Mouse (Mus musculus) heart, embryonic 11.5 days (tissue): ENCODE data around the gene Sema3b. TPM values are rescaled to one million over a fixed set of nuclear protein-coding genes. Genes with fewer than 3 reads are reported as not detected.

Experiments
- ATAC-seq: fragments of 200-750 bp; cut with Nextera tagmentation; replicated peaks from 2 replicates; pipeline ENCODE4 v1.8.0; 2017; ENCODE audit warnings: moderate library complexity; ENCODE audit not compliant: insufficient number of reproducible peaks, low FRiP score, low TSS enrichment
- H3K27ac ChIP-seq: fragments of 300-500 bp; sonication (generic); 2 replicates; pipeline ENCODE4 v1.5.1; 2014; ENCODE audit warnings: mild to moderate bottlenecking, low read depth, low read length
- H3K27me3 ChIP-seq: fragments of 300-500 bp; sonication (generic); 2 replicates; pipeline ENCODE4 v1.6.1; 2014; ENCODE audit warnings: mild to moderate bottlenecking, low read length, mixed read lengths; ENCODE audit not compliant: control insufficient read depth, insufficient read depth
- H3K36me3 ChIP-seq: fragments of 300-500 bp; sonication (generic); 2 replicates; pipeline ENCODE4 v1.6.1; 2014; ENCODE audit warnings: mild to moderate bottlenecking, low read length, moderate library complexity, mixed read lengths; ENCODE audit not compliant: control insufficient read depth, insufficient read depth
- H3K4me1 ChIP-seq: fragments of 300-500 bp; sonication (generic); 2 replicates; pipeline ENCODE4 v1.6.1; 2014; ENCODE audit warnings: low read length; ENCODE audit not compliant: control insufficient read depth, insufficient read depth
- H3K4me2 ChIP-seq: fragments of 300-500 bp; sonication (generic); 2 replicates; pipeline ENCODE4 v1.6.1; 2014; ENCODE audit warnings: mild to moderate bottlenecking, moderate library complexity
- H3K4me3 ChIP-seq: fragments of 300-500 bp; sonication (generic); 2 replicates; pipeline ENCODE4 v1.5.1; 2014; ENCODE audit warnings: low read depth, low read length
- H3K9ac ChIP-seq: fragments of 300-500 bp; sonication (generic); 2 replicates; pipeline ENCODE4 v1.6.1; 2014; ENCODE audit warnings: mild to moderate bottlenecking, low read depth, low read length, moderate library complexity
- H3K9me3 ChIP-seq: fragments of 300-500 bp; sonication (generic); replicated peaks from 2 replicates; pipeline ENCODE4 v1.6.1; 2016; ENCODE audit warnings: low read length; ENCODE audit not compliant: control insufficient read depth
- WGBS: fragments of 180-500 bp; shearing (Covaris S2); extraction: QIAGEN DNeasy Blood & Tissue Kit; methylation state at CpG from one replicate; pipeline ENCODE4 v1.1.7; 2014; ENCODE audit not compliant: insufficient replicate concordance; 5-methylcytosine and 5-hydroxymethylcytosine counted together
- polyA plus RNA-seq: library from polyadenylated mRNA; unstranded; fragments of >200 nt; fragmentation: Nextera tagmentation; extraction: Ambion mirVana; gene quantifications from 2 replicates; pipeline ENCODE4 v1.2.1, GENCODE M21; 2014

The Sema3b gene
- polyA plus RNA-seq, 1 experiment from 2014 or later = 5.1 TPM

- peaks cover 25% of the 10 kb centered on the region; the same call in 1 of the 2 replicates for H3K27me3 ChIP-seq
- no peaks in the 10 kb centered on the region for H3K36me3 ChIP-seq
- H3K4me1 ChIP-seq = peaks cover 51% of the 10 kb centered on the region
- peak overlapping the region; percentile 8; the same call in 1 of the 2 replicates for H3K4me3 ChIP-seq
- no peak overlapping the region for H3K27ac ChIP-seq
- no peaks in the 10 kb centered on the region for H3K9me3 ChIP-seq
- WGBS = 34% methylated on average over 23 of the region's 23 CpGs
- ATAC-seq = no peak
- peak overlapping the region; percentile 34; the same call in 1 of the 2 replicates for H3K9ac ChIP-seq
- peak overlapping the region; percentile 47 for H3K4me2 ChIP-seq
Measured at GRCm38 (mm10) chr9:107605041-107605661, 3.9 kb downstream of the Sema3b start.

GRCm38 (mm10) chr9:107603251-107603650 lies 5.8 kb downstream of the Sema3b start:
- H3K4me3 ChIP-seq = no peak overlapping the region
- peaks cover 39% of the 10 kb centered on the region for H3K4me1 ChIP-seq
- WGBS = 77% methylated on average over 6 of the region's 6 CpGs
- peaks cover 38% of the 10 kb centered on the region for H3K27me3 ChIP-seq
- no peak overlapping the region for H3K27ac ChIP-seq
- H3K4me2 ChIP-seq = no peak overlapping the region
- no peak overlapping the region for H3K9ac ChIP-seq
- no peaks in the 10 kb centered on the region for H3K9me3 ChIP-seq
- no peaks in the 10 kb centered on the region for H3K36me3 ChIP-seq
- no peak for ATAC-seq

- peak overlapping the region; percentile 46; the same call in 1 of the 2 replicates for H3K9ac ChIP-seq
- no peaks in the 10 kb centered on the region for H3K9me3 ChIP-seq
- ATAC-seq = no peak
- H3K27ac ChIP-seq = no peak overlapping the region
- H3K36me3 ChIP-seq = no peaks in the 10 kb centered on the region
- H3K4me1 ChIP-seq = peaks cover 35% of the 10 kb centered on the region
- peaks cover 38% of the 10 kb centered on the region for H3K27me3 ChIP-seq
- peak overlapping the region; percentile 31; the same call in 1 of the 2 replicates for H3K4me2 ChIP-seq
- no peak overlapping the region for H3K4me3 ChIP-seq
- 8% methylated on average over 10 of the region's 10 CpGs for WGBS
Measured at GRCm38 (mm10) chr9:107602068-107602648, 6.9 kb downstream of the Sema3b start.

GRCm38 (mm10) chr9:107601275-107601674 lies 7.8 kb downstream of the Sema3b start:
- no peak overlapping the region for H3K9ac ChIP-seq
- peaks cover 34% of the 10 kb centered on the region for H3K4me1 ChIP-seq
- no peaks in the 10 kb centered on the region for H3K36me3 ChIP-seq
- no peak overlapping the region for H3K4me3 ChIP-seq
- no peaks in the 10 kb centered on the region for H3K9me3 ChIP-seq
- H3K27ac ChIP-seq = no peak overlapping the region
- no peak for ATAC-seq
- peaks cover 38% of the 10 kb centered on the region for H3K27me3 ChIP-seq
- H3K4me2 ChIP-seq = no peak overlapping the region
- WGBS = 84% methylated on average over 11 of the region's 11 CpGs

DNA sequence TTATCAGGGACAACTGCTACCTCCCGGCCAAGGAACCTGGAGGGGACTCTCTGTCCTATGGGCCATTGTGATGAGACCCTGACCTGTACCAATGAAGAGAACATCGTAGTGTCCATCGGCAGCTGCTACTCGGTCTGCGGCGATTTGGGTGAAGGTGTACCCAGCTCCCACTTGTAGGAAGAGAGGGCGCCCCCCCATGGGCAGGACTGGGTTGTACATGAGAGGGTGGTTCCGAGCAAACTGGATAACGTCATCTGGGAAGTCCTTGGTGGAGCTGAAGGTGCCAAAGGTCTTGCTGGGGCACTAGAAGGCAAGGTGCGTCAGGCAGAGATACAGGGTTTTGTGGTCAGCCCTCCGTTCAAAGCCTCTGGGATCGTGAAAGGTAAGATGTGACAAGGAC lies 8.3 kb downstream of the Sema3b start:
- Histone ChIP-seq H3K4me1 (peaks cover 39% of the 10 kb centered on the region), H3K27me3 (peaks cover 36% of the 10 kb centered on the region), H3K9ac (no peak overlapping the region), H3K27ac (no peak overlapping the region), H3K36me3 (no peaks in the 10 kb centered on the region), H3K9me3 (no peaks in the 10 kb centered on the region), H3K4me3 (no peak overlapping the region), H3K4me2 (no peak overlapping the region)
- ATAC-seq = no peak
- WGBS = 73% methylated on average over 12 of the region's 12 CpGs

- Histone ChIP-seq H3K9me3 (no peaks in the 10 kb centered on the region), H3K36me3 (no peaks in the 10 kb centered on the region), H3K27ac (no peak overlapping the region), H3K9ac (no peak overlapping the region), H3K4me1 (peaks cover 33% of the 10 kb centered on the region), H3K4me3 (no peak overlapping the region), H3K27me3 (peaks cover 32% of the 10 kb centered on the region), H3K4me2 (no peak overlapping the region)
- WGBS = 59% methylated on average over 14 of the region's 14 CpGs
- no peak for ATAC-seq
Measured at GRCm38 (mm10) chr9:107599842-107600241, 9.2 kb downstream of the Sema3b start.

- ATAC-seq = no peak
- Histone ChIP-seq H3K9me3 (no peaks in the 10 kb centered on the region), H3K36me3 (no peaks in the 10 kb centered on the region), H3K4me2 (no peak overlapping the region), H3K4me3 (no peak overlapping the region), H3K4me1 (peaks cover 29% of the 10 kb centered on the region), H3K27me3 (peaks cover 31% of the 10 kb centered on the region), H3K9ac (no peak overlapping the region), H3K27ac (no peak overlapping the region)
- 73% methylated on average over 9 of the region's 9 CpGs for WGBS
Measured at GRCm38 (mm10) chr9:107599433-107599832, 9.6 kb downstream of the Sema3b start.

DNA sequence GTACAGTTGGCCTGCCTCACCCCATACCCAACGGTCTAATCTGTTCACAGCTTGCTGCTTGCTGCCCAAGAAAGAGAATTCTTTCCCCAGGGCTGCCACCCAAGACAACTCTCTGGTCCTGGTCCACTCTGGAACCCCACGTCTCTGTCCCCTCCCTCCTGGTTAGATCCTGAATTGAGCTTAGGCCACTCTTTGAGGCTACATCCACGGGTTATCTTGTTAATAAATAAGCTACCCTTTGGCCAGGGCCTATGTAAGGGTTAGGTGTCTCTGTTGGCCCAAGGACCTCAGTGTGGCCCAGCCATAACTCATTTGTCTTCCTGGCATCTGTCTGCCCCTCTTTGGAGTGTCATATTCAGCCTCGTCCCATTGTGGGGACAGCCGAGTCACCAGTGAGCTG lies 10.6 kb downstream of the Sema3b start:
- H3K9ac ChIP-seq = no peak overlapping the region
- H3K9me3 ChIP-seq = no peaks in the 10 kb centered on the region
- peaks cover 25% of the 10 kb centered on the region for H3K27me3 ChIP-seq
- no peak overlapping the region for H3K27ac ChIP-seq
- H3K4me3 ChIP-seq = no peak overlapping the region
- peaks cover 5% of the 10 kb centered on the region; the same call in 1 of the 2 replicates for H3K36me3 ChIP-seq
- no peak for ATAC-seq
- 69% methylated on average over 5 of the region's 5 CpGs for WGBS
- no peak overlapping the region for H3K4me2 ChIP-seq
- peaks cover 23% of the 10 kb centered on the region for H3K4me1 ChIP-seq
